Mouse (Mus musculus) activated CD4-positive, CD25-positive, alpha-beta regulatory T cell, adult 9 weeks (primary cell): ENCODE data around the gene Tmem18. TPM values are rescaled to one million over a fixed set of nuclear protein-coding genes. Genes with fewer than 3 reads are reported as not detected.

Experiments
- polyA plus RNA-seq: library from polyadenylated mRNA; unstranded; fragments of 100-300 nt; shearing (Covaris generic); gene quantifications from one replicate; pipeline ENCODE4 v1.2.1, GENCODE M21; 2017

The Tmem18 gene
- 38.1 TPM for polyA plus RNA-seq

DNA sequence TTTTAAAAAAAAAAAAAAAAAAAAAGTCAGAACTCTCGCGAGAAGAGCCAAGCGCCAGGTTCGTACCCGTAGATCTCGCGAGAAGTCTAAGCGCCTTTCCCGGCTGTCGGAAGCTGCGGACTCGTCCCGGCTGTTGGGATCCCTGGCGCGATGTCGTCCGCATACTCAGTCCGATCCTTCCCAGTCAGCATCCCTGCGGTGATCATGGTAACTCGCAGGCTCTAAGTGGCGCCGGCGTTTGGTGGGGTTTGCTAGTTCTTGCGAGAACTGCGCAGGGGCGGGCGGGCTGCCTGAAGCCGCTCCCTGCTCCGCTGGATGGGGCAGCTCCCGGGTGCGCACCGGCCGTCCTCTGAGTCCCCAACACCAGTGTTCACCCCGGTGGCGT lies at the start of gene Tmem18:
Tmem18 (plus strand) TSS at position 71 of the 385 bp plus-strand sequence.

Other genes starting within 250 kb of the Tmem18 start
- 0.32 TPM for gene Sntg2, start 211.1 kb upstream of the Tmem18 start, polyA plus RNA-seq